Mouse (Mus musculus): Measurements from ENCODE around the gene Cog1.
"Not testable (repeated sequence)": the region's sequence is repeated elsewhere in the genome, so short reads cannot be mapped to it uniquely, and the experiment has no call there.

Cog1 gene

DNA sequence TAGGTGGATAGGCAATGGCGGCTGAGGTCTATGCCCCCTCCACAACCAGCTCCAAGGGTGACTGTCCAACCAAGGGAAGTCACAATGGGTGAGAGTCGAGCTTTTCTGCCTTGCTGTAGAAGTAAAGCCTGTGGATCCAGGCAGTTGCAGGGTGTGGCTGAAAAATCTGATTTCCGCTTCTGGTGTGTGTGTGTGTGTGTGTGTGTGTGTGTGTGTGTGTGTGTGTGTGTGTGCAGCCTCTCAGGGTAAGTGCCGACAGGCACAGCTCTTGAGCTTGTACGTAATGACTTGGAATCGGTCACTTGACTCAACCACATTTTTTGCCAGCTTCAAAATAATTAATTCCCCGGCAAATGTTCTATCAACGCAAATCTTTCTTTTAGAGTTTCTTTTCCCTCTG lies 17.7 kb upstream of the Cog1 start:
- in situ Hi-C loops (cut with MboI, MseI), result no loop called here

DNA sequence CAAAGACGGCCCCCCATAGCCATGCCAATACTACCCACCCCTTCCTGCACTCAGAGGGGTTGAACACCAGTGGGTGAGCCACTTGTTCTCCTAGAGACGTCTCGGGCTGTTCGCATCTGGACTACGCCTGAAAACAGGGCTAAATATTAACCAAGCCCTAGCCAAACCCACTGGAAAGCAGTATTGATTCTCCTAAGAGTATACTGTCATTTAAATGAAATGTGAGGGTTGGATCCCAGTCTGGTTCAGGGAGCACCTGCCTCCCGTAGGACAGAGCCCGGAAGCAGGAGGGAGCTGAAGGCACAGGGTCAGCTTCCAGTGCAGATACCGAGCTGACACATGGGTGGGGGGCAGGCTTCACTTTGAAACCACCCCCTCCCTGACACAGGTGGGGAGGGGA lies 17.1 kb upstream of the Cog1 start:
- in situ Hi-C loops (cut with MboI, MseI), result no loop called here

GRCm38 (mm10) chr11:113632303-113632702 lies 16.7 kb upstream of the Cog1 start:
- in situ Hi-C loops (cut with MboI, MseI), result no loop called here

DNA sequence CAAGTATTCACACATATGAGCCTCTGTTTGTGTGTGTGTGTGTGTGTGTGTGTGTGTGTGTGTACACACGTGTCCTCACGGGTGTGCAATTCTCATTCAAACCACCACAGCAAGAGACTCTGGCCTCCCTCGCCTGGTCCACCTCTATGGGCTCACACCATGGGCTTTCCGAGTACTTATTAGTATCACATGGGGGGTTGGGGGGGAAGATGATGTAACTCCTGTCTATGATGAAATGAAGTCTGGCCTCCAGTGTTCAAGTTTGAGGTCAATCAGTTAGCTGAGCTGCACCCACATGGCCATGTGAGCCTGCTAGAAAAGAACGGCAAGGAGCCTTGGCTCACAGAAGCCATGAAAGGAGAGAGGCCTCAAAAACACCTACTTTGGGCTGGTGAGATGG lies 15.6 kb upstream of the Cog1 start:
- in situ Hi-C loops (cut with MboI, MseI), result no loop called here

DNA sequence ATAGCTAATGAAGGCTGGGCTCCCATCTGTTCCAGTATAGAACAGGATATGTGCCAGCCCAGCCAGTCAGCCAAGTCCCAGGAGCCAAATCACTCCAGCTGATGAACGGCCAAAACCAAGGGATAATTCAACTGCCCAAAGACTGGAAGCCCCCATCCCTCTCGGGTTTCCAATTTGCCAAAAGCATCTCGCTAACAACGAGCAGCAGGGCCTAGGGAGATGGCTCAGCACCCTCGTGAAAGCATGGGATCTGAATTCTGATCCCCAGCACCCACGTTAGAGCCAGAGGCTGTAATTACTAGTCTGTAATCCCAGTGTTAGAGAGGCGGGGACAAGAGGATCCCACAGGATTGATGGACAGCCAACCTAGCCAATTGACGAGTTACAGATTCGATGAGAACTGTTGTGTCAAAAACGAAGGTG lies 14.3 kb upstream of the Cog1 start:
- in situ Hi-C loops (cut with MboI, MseI), result no loop called here

DNA sequence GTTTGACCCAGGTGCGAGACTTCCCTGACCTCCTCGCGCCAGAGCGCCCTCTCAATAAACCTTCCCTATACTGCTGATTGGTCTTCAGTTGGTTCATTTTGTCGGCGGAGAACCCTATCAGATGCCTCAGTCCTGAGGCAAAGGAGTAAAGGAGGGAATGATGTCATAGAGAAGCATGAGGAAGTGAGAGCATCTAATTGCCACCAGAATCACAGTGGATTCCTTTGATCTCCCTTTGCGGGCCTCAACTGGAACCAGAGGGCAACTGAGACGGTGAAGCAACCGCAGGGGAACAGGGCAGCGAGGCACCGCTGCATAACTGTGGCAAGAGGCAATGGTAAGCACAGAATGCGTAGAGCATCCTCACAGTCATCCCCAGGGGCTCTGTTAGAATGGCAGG lies 10.3 kb upstream of the Cog1 start:
- in situ Hi-C loops (cut with MboI, MseI), result no loop called here

DNA sequence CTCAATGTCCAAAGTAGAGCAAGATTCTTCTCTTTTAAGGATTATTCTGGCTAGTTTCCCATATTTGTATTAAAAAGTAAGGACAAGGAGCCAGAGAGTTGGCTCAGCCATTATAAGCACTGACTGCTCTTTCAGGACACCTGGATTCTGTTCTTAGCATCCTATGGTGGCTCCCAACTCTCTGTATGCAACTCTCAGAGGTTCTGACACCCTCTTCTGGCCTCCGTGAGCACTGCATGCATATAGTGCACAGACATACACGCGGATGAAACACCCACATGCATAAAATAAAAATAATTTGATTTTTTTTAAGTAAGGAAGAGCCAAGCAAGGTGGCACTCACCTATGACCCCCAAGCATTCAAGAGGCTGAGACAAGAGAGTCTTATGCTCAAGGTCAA lies 3.8 kb upstream of the Cog1 start:
- in situ Hi-C loops (cut with MboI, MseI), result loop anchor here (10.0 kb wide), 1 partner anchor 450 kb away; no protein-coding TSS in a partner anchor

DNA sequence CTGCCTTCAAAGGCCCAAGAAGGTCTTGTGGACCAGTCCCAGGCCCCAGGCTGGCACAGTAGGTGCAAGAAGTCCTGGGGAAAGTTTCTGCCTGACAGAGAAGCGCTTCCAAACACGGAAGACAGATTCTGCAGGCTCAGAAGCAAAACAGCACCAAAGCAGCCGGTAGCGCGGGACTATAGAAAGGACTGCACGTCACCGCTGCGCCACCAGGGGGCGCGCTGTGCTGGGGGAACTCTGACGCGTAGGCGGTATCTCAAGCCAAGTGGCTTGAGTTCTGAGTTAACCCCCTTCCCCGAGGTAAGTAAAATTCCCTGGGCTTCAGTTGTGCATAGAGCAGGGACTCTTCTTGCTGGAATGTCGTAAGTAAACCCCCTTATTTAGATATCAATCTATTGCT lies 817 bp upstream of the Cog1 start:
- in situ Hi-C loops (cut with MboI, MseI), result loop anchor here (10.0 kb wide), 1 partner anchor 453 kb away; no protein-coding TSS in a partner anchor

DNA sequence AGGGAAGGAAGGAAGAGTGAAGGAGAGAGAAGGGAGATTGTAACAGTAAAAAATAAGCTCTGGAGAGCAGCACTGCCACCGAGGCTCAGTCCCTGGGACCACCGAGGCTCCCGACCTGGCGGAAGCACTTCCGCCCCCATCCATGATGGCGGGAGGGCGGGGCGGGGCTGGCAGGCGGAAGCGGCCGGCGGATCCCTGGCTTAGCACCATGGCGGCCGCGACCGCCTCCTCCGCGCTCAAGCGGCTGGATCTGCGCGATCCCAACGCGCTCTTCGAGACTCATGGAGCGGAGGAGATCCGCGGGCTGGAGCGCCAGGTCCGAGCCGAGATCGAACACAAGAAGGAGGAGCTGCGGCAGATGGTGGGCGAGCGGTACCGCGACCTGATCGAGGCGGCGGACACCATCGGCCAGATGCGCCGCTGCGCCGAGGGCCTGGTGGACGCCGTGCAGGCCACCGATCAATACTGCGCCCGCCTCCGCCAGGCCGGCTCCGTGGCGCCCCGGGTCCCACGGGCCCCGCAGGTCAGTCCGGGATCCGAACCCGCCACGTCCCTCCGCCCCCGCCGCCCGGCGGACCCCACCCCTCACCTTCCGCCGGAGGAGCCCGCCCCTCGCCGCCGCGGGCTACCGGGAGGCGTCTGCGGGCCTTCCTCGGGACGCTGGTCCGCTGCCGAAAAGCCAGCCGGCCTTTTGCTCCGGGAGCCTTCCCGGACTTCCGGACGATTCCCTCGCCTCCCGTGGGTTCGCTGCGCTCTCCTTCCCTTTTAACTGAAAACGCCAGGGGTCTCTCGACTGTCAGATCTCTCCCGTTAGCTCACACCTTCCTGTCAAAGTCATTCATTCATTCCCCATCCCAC lies 613 bp downstream of the Cog1 start, which contains the start of gene Slc39a11:
TSS of gene Slc39a11 (minus strand) at position 727 of the 858 bp plus-strand sequence.
- in situ Hi-C loops (cut with MboI, MseI), result loop anchor here (10.0 kb wide), 1 partner anchor 455 kb away; no protein-coding TSS in a partner anchor

GRCm38 (mm10) chr11:113651206-113651906 lies 2.4 kb downstream of the Cog1 start:
- in situ Hi-C loops (cut with MboI, MseI), result no loop called here

DNA sequence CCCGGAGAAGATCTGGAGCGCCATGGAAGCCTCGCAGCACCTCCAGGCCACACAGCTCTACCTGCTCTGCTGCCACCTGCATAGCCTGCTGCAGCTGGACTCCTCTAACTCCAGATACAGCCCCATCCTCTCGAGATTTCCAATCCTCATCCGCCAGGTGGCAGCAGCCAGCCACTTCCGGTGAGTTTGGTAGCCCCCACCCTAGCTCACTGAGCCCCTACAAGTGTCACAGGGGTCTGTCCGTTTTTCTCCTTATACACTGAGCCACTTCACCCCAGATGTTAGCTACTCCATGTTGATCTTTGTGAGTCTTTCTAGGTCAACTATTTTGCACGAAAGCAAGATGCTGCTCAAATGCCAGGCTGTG lies 2.9 kb downstream of the Cog1 start:
- in situ Hi-C loops (cut with MboI, MseI), result no loop called here

DNA sequence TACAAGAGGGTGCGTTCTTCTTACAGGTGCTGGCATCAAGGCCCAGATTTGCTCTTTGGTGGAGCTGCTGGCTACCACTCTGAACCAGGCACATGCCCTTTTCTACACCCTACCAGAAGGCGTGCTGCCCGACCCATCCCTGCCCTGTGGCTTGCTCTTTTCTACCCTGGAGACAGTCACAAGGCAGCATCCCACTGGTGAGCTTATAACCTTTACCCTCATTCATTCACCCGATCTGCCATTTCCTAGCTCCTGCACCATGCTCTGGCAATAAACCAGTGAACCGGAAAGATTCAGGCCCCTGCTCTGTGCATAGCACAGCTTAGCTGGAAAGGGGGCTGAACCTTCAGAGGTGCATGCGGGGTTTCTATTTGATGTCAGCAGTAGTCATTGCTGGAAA lies 3.5 kb downstream of the Cog1 start:
- in situ Hi-C loops (cut with MboI, MseI), result no loop called here

DNA sequence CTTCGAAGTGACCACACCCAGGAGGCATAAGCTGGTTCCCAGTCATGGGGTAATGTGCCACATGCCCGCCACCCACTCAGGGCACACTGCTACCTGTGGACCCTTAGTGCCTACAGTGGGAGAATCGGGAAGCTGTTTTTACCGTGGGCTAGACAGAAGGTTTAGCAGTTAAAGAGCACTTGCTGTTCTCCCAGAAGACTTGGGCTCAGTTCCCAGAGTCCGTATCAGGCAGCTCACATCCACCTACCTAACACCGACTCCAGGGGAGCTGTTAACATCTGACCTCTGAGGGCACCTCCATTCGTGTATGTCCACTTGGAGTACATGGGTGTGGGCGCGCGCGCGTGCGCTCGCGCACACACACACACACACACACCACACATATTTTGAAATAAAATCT lies 5.1 kb downstream of the Cog1 start:
- in situ Hi-C loops (cut with MboI, MseI), result no loop called here

GRCm38 (mm10) chr11:113654561-113655270 lies 5.7 kb downstream of the Cog1 start:
- in situ Hi-C loops (cut with MboI, MseI), result no loop called here

GRCm38 (mm10) chr11:113656511-113656932 lies 7.6 kb downstream of the Cog1 start:
- in situ Hi-C loops (cut with MboI, MseI), result no loop called here

DNA sequence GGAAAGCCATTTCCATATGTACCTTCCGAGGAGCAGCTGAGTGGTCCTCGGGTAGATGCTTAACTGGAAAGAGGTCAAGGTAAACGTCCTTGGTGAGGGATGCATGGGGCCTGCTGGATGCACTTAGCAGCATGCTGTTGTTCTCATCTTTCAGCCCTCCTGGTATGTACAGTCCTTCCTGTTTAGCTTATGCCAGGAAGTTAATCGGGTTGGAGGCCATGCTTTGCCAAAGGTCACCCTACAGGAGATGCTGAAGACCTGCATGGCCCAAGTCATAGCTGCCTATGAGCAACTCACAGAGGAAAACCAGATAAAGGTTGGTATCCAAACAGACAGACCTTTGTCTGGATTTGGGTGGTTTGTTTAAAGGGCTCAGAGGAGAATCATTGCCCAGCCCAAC lies 8.3 kb downstream of the Cog1 start:
- in situ Hi-C loops (cut with MboI, MseI), result no loop called here

- in situ Hi-C loops (cut with MboI, MseI), result no loop called here
Measured at GRCm38 (mm10) chr11:113658319-113658718, 9.3 kb downstream of the Cog1 start.

- in situ Hi-C loops (cut with MboI, MseI), result no loop called here
Measured at GRCm38 (mm10) chr11:113658763-113659162, 9.8 kb downstream of the Cog1 start.

DNA sequence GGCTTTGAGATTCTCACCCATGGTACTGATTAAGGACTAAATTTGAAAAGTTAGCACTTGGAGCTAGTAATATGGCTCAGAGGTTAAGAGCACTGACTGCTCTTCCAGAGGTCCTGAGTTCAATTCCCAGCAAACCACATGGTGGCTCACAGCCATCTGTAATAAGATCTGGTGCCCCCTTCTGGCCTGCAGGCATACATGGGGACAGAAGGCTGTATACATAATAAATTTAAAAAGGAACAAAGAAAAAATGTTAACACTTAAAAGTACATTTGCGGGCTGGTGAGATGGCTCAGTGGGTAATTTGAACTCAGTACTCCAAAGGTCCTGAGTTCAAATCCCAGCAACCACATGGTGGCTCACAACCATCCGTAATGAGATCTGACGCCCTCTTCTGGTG lies 11.2 kb downstream of the Cog1 start:
- in situ Hi-C loops (cut with MboI, MseI), result not testable (repeated sequence)

DNA sequence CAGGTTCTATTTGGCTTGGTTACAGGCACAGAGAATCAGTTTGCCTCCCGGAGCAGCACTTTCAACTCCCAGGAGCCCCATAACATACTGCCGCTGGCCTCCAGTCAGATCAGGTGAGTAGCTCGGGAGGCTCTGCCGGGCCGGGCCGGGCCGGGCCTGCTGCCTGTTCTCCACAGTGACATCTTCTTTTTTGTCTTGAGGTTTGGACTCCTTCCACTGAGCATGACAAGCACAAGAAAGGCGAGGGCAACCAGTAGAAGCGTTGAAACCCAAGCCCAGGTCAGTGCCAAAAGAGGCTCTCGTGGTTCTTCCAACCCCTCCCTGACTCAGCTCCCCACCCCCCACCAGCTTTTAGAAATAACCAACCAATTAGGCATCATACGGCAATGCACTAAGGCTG lies 12.0 kb downstream of the Cog1 start:
- in situ Hi-C loops (cut with MboI, MseI), result no loop called here

DNA sequence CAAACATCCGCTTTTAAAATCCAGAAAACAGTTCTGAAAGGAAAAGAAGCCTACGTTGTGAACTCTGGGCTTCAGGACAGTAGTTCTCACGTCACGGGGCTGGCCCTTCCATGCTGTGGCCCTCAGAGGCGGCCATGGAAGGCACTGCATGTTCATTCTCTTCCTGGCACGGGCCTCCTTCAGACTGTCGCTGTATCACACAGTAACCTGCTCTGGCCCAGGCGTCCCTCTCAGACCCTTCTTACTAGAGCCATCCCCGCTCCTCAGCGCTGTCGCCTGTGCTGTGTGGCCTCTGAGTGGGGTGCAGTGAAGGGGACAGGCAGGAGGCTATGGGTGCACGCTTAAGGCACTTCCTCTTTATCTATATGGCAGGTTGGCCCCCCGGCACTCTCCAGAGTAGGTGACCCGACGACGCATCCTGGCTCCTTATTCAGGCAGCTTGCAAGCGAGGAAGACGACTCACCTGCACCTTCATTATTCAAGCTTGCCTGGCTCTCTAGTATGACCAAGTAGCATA lies 12.9 kb downstream of the Cog1 start:
- in situ Hi-C loops (cut with MboI, MseI), result no loop called here

DNA sequence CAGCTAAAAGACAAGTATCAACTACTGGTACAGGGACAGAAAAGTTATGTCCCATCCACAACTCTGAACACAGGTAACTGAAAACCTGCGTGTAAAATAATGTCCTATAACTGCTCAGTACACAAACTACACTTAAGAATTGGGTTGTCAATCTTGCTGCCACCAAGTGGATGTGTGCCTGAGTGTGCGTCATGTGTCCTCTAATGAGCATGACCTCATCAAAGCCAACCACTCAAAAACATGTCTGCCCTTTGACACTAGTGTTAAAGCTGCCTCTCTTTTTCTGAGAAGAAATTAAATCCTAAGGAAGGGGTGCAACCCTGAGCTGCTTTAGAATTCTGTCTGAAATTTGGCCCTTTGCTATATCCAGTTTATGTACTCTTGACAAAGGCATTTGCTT lies 15.3 kb downstream of the Cog1 start:
- in situ Hi-C loops (cut with MboI, MseI), result no loop called here
